Mouse (Mus musculus): ENCODE data around the gene Tmem41b.
"Not testable (repeated sequence)": the region's sequence is repeated elsewhere in the genome, so short reads cannot be mapped to it uniquely, and the experiment has no call there.

The Tmem41b gene

DNA sequence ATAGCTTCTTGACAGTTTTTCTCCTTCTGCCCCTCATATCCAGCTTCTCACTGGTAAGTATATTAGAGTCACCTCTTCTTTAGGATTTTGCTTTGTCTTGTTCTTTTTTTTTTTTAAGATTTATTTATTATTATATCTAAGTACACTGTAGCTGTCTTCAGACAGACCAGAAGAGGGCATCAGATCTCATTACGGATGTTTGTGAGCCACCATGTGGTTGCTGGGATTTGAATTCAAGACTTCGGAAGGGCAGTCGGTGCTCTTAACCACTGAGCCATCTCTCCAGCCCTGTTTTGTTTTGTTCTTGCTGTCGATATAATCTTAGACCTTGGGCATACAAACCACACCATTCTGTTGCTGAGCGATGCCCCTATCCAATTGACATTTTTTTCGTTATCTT is at the start of gene Tmem41b:
TSS of gene Tmem41b (minus strand) at position 155 of the 400 bp plus-strand sequence.
- not testable (repeated sequence) for DNase-seq

DNA sequence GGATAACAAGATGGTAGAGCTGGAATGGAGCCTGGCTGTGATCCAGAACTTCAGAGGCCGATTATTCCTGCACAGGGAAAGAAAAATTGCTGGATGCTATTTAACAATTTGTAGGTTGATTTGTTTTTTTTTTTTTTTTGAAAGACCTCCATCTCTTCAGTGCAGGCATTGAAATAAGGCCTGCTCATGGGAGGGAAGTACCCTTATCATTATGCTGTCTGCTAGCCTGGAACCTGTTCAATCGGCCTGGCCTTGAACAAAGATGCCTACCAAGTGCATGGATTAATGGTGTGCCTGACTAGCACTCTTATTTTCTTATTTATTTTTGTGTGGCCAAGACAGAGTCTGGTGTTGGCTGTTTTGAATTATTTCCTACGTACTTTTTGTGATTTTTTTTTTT is 43.6 kb upstream of the Tmem41b start:
- DNase-seq: no peak

DNA sequence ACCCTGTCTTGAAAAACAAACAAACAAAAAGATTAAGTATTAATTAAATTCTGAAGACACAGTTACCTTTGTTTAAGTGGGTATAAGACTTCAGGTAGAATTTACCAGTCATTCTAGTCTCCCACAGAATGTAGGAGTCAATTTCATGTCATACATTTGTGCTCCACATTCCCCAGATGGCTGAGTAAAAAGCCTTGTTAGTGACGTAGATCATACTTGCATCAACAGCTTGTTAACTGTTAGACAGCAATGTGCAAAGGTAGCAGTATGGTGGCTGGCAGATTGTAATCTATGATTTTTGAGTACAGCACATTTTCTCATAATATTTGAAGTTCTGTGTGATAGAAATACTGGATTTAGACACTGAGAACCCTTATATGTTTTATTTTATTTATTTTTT is 42.1 kb upstream of the Tmem41b start:
- DNase-seq: no peak

DNA sequence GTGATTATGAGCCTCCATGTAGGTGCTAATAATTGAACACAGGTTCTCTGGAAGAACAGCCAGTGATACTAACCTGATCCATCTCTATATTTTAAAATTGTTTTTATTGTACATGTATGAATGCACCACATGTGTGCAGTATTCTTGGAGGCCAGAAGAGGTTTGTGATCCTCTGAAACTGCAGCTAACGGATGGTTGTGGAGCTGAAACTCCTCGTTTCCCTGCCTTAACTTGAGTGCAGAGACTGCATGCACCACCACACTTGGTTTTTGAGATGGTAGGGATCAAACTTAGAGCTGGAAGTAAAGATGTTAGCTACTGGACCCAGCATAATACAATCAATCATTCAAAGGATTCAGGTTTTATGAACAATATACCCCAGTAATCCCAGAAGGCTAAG is 39.9 kb upstream of the Tmem41b start:
- no peak for DNase-seq

DNA sequence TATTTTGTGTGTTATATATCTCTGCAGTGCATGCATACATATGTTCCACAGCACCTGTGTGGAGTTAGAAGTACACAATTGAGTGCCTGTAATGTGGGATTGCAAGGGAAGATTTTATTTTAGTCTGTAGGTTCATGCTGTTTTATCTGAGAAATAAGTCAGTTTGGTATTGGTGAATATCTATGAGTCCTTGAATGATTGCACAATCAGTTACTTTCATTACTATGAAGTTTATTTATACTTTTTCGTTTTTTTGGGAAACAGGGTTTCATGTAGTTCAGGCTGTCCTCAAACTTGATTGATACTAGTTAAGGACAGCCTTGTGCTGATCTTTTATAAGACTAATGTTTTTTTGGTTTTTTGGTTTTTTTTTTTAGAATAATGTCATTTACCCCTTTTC is 36.8 kb upstream of the Tmem41b start:
- DNase-seq: no peak

DNA sequence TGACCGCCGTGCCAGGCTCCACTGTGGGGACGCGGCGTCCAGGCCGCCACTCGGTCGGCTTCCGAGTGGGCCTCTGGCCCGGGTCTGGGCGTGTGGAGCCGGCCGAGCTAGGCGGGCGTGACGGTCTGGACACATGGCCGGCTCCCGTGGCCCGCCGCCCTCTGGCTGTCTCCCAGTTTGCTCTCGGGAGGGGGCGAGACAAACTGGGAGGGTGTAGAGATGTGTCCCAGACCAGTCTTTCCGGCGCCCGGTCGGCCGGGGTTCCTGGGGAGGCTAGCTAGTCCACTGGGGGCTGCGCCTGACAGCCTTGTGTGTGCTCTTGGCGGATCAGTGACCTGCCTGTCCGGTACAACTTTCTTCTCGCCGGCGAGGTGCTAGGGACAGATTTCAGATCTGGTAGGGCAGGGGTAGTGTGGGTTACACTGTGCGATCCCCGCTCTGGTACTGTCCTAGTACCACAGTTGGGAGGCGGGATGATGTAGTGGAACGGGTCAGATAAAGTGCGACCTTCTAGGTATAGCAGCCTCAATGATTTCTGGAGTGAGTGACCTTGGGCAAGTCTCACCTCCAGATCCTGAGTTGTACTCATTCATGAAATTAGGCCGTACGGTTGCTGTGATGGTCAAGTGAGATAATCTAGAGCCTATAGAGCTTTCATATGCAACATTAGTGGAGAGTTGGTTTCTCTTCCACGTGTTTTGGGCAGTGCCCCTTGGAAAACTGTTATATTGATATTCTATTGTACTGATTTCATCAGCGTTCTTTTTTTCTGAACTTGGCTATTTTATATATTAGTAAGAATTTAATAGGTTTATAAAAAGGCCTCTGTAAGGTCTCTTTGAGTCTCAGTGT is 32.1 kb upstream of the Tmem41b start:
- DNase-seq: peak; percentile 76 to 82

DNA sequence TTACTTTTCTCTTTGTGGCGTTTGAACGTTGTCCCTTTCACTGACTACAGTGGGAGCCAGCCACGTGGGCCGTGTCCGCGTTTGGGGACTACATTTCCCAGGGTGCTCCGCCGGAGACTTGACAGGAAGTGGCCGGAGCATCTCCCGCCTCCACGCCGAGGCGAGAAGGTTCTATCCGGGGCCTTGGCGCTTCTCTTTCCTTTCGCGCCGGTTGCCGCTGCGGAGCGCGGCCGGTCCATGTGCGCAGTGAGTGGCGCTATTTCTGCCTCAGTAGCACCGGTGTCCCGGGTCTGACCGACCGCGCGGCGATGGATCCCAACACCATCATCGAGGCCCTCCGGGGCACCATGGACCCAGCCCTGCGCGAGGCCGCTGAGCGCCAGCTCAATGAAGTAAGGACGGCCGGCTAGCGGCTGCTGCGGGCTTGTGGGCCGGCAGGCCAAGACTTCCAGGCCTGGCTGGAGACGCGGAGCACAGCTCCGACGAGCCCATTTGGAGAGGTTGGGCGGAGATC is 31.4 kb upstream of the Tmem41b start, which contains the start of gene Ipo7:
TSS of gene Ipo7 (plus strand) at position 158 of the 514 bp plus-strand sequence.
- DNase-seq: peak; percentile 94

DNA sequence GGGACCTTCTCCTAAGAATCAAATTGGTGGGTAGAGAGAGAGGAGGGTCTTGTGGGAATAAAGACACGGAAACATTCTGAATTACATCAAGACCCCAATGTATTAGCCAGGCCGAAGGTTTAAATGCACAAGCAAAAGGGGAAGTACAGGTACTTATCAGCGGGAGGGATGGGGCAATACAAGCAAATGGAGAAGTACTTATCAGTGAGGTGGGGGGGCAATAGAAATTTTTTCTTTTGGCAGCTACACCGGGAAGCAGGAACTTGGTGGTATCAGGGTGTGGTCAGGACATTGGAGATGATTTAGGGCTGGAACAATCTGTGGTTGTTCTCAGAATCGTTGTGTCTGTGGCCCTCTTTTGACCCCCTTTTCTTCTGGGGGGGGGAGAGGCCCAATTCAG is 27.5 kb upstream of the Tmem41b start:
- DNase-seq: no peak

DNA sequence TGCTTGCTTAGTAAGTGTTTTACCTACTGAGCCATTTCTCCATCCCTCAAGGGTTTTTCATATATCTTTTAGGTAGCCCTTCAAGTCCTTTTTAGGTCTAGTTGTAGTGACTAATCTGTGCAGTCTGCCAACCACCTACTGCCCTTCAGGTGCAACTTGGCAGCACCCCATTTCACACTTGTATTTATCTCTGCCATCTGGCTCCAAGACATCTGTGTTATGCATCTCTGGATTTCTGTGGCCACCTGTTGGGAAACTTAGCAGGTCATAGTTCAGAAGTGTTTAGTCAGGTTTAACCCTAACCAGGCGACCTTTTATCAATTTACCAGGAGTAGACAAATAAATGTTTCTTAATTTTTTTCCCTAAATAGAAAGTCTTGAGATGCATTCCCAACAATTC is 24.7 kb upstream of the Tmem41b start:
- DNase-seq: no peak

DNA sequence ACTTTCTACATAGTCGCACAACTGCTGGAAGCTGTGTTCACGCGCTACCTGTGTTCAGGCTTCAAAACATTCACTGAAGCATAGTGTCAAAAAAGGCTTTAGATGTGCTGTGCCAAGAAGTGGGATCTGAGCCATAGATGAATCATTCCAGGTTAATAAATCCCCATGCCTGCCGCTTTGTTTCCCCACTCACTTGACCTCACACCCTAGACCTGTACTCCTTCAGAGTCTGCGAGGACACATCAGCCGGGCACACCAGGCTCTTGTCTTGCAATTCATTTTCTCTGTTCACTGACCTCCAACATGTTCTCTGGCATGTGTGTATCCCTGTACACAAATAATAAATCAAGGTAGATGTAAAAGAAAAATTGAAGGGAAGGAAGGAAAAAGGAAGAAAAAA is 22.4 kb upstream of the Tmem41b start:
- DNase-seq: no peak

DNA sequence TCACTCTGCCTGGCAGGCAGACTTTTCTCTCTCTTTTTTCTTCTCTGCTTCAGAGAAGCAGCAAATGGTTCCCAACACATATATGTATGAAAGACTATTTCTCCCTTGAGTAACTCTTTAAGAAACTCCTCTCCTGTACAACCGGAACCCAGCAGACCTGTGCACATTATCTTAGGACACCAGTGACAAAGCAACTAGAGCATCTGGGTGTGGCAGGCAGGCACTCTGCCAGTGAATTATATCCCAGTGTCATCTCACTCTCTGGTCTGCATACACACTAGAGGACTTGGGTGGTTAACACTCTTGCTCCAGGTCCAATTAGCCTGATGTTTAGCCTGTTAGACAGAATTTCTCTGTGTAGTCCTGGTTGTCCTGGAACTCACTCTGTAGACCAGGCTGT is 21.8 kb upstream of the Tmem41b start:
- DNase-seq: no peak

DNA sequence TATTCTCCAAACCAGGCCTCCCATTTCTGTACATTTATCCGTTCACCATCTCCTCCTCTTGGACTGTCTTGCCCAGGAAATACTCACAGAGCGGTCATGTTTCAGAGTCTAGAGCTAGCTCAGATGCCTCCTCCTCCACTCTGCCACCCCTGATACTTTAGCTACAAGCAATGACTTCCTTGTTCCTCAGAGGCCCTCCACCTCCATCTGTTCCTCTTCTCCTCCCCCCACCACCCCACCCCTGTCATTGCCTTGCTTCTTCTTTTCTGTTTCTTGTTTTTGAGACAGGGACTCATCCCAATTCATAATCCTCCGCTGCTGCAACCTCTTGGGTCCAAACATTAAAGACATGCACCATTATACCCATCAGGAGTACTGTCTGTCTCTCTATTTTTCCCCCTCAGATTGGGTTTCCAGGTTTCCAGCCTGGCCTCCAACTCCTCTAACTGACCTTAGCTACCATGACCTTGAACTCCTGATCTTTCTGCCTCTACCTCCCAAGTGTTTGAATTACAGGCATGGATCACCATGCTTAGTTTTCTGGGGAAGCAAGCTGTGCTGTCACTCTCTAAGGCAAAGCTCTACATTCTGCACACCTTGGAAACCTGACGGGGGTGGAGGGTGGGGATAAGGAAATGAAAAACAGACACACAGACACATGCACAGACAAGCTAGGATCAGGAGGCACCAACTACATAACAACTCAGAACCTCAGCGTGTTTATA is 19.9 kb upstream of the Tmem41b start:
- DNase-seq: peak in 1 of 2 experiments; percentile 9

DNA sequence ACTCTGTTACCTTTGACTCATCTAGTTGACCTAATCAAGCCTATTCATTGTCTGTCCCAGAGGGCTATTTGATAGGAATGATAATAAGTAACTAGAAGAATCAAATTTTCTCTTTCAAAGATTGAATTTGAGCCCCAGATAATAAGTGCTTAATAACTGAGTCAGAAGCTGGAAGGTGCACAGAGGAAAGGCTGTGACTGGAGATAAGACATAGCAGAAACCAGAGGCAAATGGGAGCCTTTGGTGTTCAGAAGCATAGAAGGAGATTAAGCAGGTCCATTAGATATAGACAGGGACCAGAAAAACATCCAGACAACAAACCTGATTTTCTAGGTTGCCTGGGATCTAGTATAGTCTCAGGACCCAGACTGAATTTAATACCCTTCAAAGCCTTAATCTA is 19.2 kb upstream of the Tmem41b start:
- no peak for DNase-seq

DNA sequence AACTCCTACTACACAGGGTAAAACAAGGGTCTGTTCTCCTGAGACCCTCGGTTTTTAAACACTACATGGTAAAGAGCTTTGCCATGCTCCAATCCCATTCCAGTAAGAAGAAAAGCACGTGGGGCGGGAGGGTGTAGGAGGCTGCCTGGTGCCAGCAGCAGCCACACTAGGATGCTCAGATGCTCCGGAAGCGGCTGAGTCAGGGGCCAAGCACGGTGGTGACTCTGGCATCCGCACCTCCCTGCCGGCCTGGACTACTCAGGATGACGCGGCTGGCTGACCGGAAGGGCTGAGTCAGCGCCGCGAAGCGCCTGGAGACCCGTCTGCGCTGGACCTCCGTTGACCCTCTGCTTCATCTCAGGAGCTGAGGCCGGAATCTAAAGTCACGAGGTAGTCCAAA is 16.2 kb upstream of the Tmem41b start:
- peak; percentile 68 to 76 for DNase-seq

DNA sequence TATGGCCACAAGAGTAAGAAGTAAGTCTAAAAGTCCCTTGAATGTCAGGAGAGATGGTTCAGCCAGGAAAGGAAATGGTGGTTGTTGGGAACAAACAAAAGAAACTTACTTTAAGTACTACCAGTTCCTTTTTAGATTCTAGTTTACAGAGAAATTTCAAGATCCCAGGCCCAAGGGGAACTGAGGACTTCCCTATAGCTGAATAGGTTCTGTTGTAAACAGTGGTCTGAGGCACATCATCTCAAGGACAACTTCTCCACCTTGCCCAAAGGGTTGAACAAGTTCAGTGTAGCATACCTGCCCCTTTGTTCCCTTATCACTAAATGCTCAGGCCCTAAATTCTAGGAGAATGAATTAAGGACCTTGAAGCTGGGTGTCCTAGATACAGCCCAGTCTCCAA is 15.4 kb upstream of the Tmem41b start:
- no peak for DNase-seq

DNA sequence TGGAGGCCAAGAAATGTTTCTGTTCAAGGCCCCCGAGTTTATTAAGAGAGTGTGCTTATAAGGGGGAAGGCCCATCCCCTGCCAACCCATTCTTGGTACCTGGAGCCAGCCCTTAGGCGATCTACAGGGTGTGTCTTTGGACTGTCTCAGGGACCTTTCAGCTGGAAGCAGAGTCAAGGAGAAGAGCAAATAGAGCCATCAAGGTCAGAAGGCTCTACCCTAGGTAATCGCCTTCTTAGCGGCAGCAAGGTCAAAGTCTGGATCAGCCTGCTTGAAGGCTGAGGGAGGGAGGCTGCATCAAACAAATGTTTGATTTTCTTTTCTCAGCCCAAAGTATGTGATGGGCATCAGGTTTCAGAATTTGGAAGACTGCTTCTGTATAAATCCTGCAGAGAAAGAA is 11.7 kb upstream of the Tmem41b start:
- DNase-seq: no peak

DNA sequence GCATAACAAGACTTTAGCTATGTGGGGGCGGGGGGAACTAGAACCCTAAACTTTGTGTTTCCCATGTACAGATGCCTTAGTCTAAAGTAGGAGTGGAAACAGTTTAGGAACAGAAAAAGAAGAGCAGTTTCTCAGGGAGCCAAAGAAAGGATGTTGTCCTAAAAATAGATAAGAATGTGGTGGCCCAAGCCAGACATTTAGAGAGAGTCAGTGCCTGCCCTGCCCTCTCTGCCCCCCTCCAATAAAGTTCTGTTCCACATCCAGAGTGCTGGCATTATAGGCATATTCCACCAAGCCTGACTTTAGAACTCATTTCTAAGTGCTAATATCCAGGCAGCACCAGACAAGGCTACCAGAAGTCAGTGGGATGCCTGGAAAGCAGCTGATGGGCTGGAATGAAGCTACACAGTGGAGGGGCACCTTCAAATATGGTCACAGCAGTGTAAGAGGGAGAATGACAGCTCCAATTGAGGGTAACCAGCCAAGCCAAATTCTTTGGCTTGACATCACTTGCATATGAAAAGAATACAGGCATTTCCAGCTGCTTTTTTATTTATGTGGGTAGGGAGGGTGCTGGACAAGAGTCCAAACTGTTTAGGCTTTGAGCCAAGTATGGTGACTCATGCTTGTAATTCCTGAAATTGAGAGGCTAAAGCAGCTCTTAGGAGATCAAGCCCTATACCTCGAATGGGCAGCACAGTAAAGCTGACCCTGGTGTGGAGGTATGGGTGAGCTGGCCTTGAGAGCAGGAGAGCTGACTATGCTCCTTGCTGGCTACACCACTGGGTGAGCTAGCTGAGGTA is 6.6 kb upstream of the Tmem41b start:
- peak; percentile 35 to 66 for DNase-seq

DNA sequence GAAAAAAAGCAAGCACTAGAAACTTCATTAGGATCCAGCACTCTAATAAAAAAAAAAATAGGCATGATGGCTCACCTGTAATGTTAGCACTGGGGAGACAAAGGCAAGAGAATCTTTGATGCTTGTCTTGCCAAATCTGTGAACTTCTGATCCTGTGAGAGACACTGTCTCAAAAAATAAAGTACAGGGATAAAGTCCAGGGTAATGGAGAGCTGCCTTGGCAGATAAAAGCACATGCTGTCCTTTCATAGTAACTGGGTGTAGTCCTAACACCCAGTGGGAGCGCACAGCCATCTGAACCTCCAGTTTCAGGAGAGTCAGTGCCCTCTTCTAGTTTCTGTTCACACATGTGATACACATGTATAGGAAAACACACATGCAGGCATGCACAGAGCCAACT is 4.6 kb upstream of the Tmem41b start:
- no peak for DNase-seq

DNA sequence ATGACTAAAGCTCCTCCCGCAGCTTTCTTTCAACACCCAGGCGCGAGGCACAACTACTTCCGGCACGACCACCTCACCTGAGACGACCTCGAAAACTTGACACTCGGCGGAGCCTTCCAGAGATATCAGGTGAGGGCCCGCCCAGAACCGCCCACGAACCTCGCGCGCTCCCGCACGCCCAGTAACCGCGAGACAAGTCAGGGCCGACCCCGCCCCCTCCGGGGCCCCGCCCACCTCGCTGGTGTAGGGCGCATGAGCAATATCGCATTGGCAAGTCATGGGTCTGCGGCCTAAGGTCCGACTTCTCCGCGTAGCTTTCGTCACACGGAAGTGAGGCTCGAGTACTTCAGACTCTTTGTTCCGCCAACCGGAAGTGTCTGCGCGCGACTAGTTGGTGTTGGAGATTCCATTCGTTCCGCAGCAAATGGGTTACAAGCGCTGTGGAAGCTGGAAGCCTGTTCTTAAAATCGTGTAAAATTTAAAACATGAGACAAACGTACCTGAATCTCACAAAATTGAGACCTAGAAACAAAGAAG is 528 bp downstream of the Tmem41b start:
- DNase-seq: peak; percentile 99 to 100

DNA sequence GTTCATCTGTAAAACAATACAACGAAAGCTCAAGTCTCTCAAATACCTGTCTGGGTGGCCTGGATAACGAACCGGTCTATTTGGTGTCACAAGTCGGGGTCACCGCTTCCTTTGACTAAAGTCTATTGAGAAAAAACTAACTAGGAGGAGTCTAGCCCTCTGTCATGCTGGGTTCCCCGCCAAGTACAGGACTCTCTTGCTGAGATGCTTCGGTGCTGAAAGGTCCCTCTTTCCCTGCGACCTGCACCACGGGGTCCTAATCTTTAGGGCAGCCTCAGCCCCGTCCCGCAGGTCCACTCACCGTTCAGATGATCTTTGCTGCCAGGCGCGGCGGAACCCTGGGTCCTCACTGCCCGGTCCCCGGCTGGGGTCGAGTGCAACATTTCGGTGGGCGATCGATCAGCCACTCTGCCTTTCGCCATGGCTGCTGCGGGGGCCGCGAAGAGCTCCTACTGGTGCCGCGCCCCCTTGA is 1.0 kb downstream of the Tmem41b start:
- DNase-seq: no peak

DNA sequence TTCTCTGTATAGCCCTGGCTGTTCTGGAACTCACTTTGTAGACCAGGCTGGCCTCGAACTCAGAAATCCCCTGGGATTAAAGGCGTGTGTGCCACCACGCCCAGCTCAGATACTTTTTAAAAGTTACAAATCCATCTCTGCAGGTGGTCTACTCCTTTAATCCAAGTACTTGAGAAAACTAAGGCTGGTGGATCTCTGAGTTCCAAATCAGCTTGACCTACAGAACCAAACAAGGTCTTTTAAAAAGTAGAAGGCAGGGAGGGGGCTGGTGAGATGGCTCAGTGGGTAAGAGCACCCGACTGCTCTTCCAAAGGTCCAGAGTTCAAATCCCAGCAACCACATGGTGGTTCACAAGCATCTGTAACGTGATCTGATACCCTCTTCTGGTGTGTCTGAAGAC is 2.1 kb downstream of the Tmem41b start:
- DNase-seq: not testable (repeated sequence)

DNA sequence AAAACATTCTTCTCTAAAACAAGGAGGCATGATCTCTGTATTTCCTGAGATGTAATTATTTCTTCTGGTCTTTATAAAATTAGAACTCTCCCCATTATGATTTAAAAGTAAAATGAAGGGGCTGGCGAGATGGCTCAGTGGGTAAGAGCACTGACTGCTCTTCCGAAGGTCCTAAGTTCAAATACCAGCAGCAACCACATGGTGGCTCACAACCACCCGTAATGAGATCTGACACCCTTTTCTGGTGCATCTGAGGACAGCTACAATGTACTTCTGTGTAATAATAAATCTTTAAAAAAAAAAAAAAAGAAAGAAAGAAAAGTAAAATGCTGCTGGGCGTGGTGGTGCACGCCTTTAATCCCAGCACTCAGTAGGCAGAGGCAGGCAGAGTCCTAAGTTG is 9.6 kb downstream of the Tmem41b start:
- peak in 1 of 2 experiments; percentile 31 for DNase-seq

Measured in lung, postnatal 4 days (tissue).